Mouse (Mus musculus) lung, adult 2 months (tissue): ENCODE measurements around the gene Imp3.

Experiments
- CTCF ChIP-seq: fragments of 200-500 bp; IDR thresholded peaks from 2 replicates; pipeline ENCODE4 v1.5.1; 2011; ENCODE audit warnings: mild to moderate bottlenecking, low read length, control low read depth; ENCODE audit not compliant: insufficient read depth
- POLR2A ChIP-seq: fragments of 200-500 bp; IDR thresholded peaks from 2 replicates; pipeline ENCODE4 v1.6.1; 2011; ENCODE audit warnings: low read depth, mild to moderate bottlenecking, control low read depth, low read length, borderline replicate concordance; ENCODE audit errors: extremely low read depth

DNA sequence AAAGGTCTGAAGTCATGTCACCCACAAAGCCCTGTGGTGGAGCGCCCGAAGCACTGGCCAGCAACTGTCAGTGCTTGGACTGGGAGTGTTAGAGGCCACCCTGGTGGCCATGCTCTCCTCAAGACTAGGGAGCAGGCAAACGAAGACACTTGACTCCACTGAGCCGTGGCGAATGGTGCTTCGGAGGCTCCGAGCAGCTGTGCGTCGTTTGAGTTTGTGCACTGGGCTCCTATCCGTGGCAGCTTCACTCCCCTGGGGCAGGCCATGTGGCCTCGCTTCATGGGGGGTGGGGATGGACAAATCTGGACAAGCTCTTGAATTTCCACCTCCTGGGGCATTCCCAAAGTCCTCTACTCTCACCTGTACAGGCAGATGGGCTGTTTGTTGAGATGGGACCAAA is 37.9 kb upstream of the Imp3 start:
- TF ChIP-seq CTCF (no peak), POLR2A (no peak)
